Mouse (Mus musculus): Measurements from ENCODE around the gene Mat2a.

The Mat2a gene

DNA sequence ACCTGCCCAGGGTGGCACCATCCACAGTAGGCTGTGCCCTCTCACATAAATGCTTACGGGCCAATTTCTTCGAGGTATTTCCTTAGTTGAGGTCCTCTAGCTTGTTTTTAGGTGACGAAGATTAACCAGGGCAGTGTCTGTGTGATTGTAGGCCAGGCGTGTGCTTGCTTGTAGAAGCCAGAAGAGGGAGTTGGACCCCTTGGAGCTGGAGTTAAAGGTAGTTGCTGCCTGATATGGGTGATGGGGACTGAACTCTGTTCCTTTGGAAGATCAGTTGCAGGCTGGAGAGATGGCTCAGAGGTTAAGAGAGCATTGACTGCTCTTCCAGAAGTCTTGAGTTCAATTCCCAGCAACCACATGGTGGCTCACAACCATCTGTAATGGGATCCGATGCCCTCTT lies 24.2 kb downstream of the Mat2a start:
- DNase-seq (ENCODE audit: low spot score) = no peak

DNA sequence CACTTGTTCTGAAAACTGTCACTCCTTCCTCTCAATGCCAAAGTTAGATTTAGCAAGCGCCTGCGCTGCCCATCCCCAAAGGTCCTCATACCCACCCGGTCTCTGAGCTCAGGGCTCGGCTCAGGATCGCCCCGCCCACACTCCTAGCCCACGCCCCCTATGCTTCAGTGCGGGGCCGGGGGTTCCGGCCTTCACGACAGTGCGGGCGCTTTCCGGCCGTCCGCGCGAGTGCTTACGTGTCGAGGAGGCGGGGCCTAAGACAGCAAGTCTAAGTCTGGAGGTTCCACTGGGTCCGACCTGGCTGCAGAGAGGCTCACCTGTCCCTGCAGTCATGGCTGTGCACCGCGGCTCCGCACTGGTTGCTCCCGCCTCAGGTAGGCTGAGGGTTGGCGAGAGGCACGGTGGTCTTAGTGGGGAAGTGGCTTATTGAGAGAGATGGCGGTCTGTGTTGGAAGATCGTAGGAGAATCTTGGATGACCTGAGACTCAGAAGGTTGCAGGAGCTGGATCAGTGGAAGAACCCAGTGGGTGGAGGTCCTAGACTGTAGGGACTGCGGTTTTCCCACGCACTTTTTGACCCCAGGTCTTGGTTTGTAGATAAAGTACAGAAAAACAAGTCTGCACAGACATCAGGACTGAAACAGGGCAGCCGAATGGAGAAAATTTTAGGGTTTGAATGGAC lies 25.1 kb downstream of the Mat2a start, which contains the start of gene Ggcx:
Ggcx (plus strand) TSS at position 233 of the 681 bp plus-strand sequence.
- peak; percentile 98 for DNase-seq (ENCODE audit: low spot score)

DNA sequence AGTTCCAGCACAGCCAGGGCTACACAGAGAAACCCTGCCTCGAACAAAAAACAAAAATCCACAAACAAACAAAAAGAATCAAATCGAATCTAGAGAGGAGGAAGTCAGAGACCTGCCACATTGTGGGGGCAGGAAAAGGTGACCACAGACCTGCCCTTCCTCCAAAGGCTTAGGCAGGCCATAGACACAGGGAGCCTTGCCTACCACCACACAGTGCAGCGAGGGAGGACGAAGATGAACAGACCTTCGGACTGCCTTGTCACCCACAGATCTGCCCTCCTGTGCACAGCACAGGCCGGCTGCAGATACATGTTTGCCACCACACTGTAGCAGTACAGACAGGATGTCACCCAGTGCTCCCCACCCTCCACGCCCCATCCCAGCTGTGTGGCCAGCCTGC lies 28.8 kb downstream of the Mat2a start:
- no peak for DNase-seq (ENCODE audit: low spot score)

DNA sequence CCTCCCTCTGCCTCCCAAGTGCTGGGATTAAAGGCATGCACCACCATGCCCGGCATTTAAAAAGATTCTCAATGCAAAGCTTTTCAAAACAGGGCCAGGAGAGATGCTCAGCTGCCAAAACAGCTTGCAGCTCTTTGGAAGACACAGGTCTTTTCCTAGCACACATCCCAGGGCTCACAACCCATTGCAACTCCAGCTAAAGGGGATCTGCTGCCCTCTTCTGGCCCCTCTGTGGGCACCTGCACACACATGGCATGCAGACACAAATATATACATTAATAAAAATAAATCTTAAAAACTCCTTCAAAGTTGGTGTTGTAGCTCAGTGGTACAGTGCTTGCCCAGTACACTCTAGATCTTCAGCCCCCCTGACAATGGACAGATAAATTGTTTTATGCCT lies 29.4 kb downstream of the Mat2a start:
- no peak for DNase-seq (ENCODE audit: low spot score)

DNA sequence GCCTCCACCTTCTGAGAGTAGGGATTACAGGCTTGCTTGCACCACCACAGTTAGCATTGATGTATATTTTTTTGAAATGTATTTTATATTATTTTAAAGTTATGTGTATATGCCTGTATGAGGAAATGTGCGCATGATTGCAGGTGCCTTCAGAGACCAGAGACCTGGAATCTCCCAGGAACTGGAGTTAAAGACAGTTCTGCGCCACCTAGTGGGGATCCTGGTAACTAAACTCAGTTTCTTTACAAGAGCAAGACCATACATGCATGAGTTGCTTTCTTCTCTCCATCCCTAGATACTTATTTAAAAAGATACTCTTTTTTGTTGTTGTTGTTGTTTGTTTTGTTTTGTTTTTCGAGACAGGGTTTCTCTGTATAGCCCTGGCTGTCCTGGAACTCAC lies 29.8 kb downstream of the Mat2a start:
- peak; percentile 83 for DNase-seq (ENCODE audit: low spot score)

DNA sequence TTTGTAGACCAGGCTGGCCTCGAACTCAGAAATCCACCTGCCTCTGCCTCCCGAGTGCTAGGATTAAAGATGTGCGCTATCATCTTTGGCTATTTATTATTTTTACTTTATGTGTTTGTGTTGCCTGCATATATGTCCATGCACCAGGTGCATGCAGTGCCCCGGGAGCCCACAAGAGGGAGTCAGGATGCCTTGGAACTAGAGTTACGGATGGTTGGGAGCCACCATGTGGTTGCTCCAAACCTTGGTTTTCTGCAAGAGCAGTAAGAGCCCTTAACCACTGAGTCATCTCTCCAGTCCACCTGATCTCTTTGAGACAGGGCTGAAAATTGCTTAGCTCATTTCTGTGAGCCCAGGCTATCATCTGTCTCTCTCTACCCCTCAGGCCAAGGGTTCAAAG lies 32.2 kb downstream of the Mat2a start:
- DNase-seq (ENCODE audit: low spot score) = peak; percentile 93

DNA sequence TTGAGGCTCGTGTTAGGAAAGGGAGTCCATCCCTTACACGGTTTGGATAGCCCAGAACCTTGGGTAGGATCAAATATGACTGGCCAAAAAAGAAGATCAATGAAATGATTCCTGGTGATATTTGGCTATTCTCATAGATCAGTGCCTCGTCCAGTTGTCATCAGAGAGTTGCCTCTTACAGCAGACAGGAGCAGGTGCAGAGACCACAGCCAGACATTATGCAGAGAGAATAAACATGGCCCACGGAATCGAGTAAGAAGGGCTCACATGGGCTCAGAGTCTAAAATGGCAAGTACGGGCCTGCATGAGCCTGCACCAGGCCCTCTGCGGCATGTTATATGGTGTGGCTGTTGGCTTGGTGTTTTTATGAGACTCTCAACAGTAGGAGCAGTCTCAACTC lies 34.0 kb downstream of the Mat2a start:
- DNase-seq (ENCODE audit: low spot score) = no peak

DNA sequence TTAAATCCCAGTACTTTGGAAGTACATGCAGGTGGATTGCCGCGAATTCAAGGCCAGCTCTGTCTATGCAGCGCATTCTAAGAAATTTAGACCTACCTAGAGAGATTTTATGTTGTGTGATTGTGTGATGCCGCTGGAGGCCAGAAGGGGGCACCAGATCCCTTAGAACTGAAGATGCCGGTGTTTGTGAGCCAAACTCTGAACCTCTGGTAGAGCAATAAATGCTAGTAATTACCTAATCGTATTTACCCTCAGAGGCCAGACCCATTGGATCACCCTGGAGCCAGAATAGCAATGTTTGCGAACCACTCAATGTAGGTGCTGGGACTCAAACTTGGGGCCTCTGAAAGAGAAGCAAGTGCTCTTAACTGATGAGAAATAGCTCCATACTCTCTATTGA lies 37.5 kb downstream of the Mat2a start:
- DNase-seq (ENCODE audit: low spot score) = peak; percentile 75

DNA sequence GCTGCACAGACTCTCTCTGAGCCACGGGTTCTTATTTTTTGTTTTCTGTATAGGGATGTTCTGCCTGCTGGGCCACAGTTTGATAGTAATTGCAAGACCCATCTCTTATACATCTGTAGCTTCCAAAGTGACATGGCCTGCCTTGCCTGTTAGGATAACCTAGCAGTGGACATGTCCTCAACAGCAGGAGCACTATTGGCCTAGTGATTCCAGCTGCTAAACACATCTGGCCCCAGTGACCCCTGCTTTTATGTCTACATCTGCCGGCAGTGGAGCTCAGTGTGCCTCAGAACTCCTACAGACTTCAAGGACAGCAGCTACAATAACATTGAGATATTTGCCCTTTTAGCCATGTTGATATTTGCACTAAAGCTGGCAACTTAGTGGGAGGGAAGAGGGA lies 39.4 kb downstream of the Mat2a start:
- peak; percentile 57 for DNase-seq (ENCODE audit: low spot score)

DNA sequence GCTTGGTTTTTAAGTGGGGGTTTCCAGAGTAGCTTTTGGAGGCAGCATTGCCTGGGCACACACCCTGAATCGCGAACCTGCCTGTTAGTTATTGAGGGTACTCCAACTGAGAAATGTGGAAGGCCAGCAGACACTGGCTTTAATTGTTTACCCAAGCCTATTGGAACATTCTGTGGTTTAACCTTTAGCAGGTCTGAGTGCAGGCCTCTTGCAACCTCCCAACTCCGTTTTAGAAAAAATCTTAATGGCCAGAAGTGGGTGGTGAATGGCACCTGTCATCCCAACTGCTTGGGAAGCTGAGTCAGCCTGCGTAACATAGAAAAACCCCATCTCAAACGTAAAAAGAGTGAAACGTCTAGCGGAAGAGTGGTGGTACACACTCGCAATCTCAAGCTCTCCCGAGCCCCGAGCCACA lies 42.5 kb downstream of the Mat2a start:
- no peak for DNase-seq (ENCODE audit: low spot score)

DNA sequence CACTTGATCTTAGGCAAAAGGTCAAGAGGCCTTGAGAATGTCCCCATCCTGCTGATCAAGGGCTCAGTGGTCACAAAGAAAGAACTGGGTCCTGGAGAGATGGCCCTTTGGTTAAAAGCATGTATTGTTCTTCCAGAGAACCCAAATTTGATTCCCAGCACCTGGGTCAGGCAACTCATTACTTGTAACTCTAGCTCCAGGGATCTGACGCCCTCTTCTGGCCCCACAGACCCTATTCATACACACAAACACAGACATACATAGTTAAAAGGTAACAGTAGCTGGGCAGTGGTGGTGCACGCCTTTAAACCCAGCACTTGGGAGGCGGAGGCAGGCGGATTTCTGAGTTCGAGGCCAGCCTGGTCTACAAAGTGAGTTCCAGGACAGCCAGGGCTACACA lies 47.0 kb downstream of the Mat2a start:
- DNase-seq (ENCODE audit: low spot score) = no peak

DNA sequence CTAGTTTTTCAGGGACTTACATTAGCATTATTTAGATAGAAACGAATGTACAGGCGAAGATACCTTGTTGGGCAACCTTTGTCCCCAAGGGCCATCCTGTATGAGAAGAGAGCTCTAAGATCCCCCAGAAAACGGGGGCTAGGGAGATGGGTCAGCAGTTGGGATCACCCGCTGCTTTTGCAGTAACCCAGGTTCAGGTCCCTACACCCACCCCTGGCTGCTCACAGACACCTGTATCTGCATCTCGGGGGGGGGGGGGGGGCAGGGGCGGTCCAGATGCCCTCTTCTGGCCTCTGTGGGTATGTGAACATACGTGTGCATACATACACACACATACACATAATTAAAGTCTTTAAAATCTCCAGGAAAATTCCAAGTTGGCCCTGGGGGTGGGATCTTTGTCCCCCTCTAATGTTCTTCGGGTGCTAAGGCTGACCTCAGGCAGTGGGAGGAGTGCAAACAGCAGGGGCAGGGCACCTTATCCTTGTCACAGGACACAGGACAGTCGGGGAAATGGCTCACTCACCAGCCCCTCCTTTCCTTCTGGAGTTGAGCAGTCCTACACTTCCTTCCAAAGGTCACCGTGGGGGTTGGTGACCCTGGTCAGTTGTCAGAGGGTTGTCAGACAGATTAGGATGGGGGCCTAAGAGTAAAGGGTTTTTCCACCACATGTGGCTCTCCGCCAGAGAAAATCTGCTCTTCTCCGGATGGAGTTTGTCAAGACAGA lies 48.4 kb downstream of the Mat2a start:
- peak; percentile 84 for DNase-seq (ENCODE audit: low spot score)

DNA sequence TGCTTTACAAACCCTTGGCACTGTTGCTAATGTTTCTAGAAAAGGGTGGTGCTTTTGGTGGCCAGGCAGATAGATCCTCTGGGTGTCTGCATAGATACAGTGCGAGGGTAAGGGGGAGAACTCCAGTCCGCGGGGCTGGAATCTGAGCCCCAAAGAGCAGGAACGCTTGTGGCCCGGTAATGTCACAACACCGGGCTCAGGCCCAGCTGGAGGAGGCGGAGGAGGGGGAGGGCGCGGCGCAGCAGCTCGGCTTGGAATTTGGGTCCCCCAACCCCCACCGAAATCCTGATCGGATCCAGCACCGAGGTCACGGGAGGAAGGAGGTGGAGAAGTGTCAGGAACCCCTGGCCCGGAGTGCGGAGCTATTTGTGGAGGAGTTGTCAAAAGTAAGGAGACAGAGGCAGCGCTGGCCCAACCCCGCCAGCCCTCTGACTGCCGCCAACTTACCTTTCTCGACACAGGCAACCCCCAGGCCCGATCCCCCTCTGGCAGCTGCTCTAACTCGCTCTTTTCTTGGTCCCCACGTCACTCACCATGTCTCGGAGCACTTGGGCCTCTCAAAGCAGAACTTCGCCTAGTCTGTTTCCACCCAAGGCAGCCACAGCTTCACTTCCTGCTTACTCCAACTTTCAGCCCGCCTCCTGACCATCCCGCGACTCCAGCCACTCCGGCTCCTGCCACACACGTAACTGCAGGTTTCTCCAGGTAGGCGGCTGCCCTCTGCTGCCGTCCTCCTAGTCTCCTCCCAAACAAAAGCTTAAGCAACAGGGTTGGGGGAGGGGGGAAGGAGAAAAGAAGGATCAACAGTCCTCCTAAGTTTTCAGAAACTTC lies 49.2 kb downstream of the Mat2a start, which contains the start of gene Vamp8:
Vamp8 (minus strand) TSS at position 763 of the 831 bp plus-strand sequence.
- peak; percentile 69 for DNase-seq (ENCODE audit: low spot score)

DNA sequence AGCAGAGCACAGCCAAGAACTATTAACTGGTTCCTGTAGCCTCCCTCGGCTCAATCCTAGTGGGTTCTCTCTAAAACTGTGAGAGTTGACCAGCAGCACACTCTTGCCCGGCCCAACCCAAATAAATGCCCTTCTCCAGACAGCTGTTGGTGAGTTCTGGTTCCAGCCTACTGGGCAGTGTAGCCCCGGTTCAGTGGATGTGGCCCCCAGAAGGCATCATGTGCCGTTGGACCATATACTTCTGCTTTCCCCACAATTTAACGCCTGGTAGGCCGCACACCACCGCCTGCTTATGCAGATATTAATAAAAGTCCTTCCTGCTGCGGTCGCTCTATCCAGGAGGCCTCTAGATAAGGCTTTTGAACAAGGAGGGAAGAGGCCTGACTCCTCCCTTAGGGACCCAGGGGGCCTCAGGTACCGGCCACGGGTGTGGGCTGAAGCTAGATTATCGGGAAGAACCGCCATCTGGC lies 49.9 kb downstream of the Mat2a start:
- DNase-seq (ENCODE audit: low spot score) = no peak

DNA sequence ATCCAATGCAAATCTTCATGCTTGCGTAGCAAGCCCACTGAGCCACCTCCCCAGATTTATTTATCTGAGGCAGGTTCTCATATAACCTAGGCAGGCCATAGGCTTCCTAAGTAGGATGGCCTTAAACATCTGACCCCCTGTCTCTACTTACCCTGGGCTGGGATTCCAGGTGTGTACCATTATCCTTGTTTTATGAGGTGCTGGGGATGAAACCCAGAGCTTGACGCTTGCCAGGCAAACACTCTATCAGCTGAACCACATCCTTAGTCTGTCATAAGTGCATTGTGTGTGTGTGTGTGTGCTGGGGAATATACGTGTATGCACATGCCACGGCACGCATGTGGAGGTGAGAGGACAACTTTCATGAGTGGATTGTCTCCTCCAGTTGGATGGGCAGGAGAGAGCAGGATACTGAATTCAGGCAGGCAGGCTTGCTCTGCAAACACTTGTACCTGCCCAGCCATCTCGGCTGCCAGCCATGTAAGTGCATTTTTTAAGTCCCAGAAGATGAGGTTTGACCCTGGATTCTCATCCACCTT lies 50.5 kb downstream of the Mat2a start:
- no peak for DNase-seq (ENCODE audit: low spot score)

DNA sequence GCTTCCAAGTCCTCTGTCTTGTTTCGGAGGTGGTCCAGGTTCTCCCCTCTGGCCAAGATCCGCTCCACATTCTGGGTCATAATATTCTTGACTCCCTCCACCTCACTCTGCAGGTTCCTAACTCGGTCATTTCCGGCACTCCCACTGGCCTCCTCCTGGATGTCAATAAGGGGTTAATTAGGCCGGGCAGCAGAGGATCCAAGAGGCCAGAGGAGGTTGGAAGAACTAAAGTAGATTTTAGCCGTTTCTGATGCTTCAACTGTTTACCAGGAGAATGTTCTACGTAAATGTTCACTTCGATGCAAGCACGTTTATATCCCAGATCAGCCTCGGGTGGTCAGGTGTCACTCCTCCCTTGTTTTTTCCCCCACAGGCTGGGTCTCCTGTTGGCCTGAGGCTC lies 51.1 kb downstream of the Mat2a start:
- no peak for DNase-seq (ENCODE audit: low spot score)

DNA sequence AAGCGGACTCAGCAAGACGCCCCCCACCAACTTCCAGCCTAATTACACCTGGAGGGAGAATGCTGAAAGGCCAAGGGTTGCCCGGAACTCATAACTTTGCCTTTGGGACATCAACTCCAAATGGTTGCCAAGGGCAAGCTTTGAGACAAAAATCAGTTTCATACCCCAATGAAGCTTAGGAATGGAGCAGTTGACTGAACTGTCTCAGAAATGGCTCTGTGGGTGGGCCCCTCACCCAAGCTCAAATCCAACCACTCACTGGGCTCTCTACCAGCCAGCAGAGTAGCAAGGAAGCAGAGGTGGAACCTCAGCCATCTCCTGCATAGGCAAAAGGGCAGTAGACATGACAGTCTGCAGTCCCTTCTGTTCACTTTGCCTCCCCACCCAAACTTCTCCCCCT lies 51.5 kb downstream of the Mat2a start:
- no peak for DNase-seq (ENCODE audit: low spot score)

DNA sequence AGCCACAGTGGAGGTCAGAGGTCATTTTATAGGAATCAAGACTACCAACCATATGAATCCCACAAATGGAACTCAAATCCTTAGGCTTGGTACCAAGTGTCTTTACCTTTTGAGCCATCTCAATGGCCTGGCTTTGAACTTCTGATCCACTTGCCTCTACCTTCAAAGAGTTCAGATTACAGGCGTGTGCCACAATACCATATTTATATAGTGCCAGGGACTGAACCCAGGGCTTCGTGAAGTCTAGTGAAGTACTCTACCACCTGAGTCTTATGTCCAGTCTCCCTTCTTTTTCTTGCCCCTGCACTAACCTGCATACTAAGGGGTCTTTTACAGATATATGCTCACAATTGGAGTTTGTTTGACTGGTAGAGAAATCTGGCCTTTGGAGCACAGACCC lies 52.8 kb downstream of the Mat2a start:
- no peak for DNase-seq (ENCODE audit: low spot score)

DNA sequence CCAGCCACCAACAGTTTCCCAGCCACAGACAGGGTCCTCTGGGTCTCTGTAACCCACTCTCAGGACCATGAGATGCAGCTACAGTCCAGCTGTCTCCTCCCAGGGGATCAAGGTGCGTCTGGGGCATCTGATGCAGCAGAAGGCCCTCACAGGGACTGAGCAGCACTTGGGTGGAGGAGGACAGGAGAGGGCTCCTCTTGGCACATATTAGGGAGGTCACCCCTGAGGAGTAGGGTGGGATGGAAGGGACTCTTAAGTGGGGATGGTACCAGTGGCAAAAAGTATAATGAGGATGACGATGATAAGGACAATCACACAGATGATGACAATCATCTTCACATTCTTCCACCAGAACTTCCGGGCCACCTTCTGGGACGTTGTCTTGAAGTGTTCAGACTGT lies 54.1 kb downstream of the Mat2a start:
- DNase-seq (ENCODE audit: low spot score) = no peak

DNA sequence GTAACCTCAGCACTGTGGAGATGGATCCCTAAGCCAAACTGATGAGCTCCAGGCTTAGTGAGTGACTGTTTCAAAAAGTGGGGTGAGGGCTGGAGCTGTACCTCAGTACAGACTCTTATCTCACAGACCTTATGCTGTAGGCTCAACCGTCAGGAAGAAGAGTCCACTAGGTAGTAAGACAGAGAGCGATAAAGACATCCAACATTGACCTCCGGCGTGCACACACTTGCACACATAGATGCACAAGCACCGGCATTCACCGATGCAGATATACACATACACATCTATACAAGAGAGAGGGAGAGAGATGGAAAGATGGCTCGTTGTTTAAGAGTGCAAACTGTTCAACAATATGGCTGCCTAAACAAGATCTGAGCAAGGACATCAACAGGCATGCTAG lies 55.4 kb downstream of the Mat2a start:
- DNase-seq (ENCODE audit: low spot score) = no peak

DNA sequence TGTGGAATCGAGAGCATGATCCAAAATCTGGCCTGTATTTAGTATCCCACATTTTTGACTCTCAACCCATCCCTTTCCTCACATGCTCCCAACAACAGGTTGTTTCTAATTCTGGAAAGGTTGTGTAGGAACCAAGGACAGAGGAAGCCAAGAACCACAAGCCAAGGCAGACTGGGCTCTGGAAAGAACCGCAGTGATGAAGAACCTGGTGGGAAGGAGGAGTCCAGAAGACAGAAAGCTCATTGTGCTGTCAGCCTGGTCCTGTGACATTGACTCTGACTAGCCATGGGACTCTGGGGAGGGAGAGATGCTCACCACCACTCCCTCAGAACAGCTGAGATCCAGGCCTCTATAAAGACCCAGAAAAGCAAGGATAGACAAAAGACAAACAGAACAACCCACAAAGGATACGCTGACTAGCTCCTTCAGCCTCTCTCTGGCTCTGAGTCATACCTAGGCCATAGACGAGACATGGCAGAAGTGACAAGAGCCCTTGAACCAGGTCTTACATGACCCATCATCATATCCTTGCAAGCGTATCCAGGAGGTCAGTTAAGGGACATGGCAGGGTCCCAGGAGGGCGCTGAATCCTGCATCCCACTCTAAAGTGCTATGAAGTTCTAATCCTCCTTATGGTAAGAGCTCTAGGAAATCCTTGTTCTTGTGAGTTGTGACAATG lies 56.1 kb downstream of the Mat2a start:
- no peak for DNase-seq (ENCODE audit: low spot score)
